Mouse (Mus musculus): ENCODE measurements around the gene Cdc25a. TPM values are rescaled to one million over a fixed set of nuclear protein-coding genes. Genes with fewer than 3 reads are reported as not detected.

Gene Cdc25a
- polyA plus RNA-seq (2015; fragmentation: Nextera tagmentation; extraction: Ambion mirVana), result 26.0 and 26.6 TPM in 2 replicates

- H3K9me3 ChIP-seq (replicated peaks; ENCODE audit: control insufficient read depth, low read length), result no peaks in the 10 kb centered on the region
- peak within 1 kb of the TSS; percentile 96 for H3K9ac ChIP-seq (ENCODE audit: low read length)
- H3K4me3 ChIP-seq (replicated peaks; ENCODE audit: low read length), result peak within 1 kb of the TSS; percentile 99
- peak; percentile 95 for ATAC-seq (ENCODE audit: insufficient read depth, low FRiP score)
- peak within 1 kb of the TSS; percentile 89 for H3K4me2 ChIP-seq (ENCODE audit: low read depth, low read length)
- peaks cover 10% of the 10 kb centered on the region; the same call in 1 of the 2 replicates for H3K36me3 ChIP-seq (ENCODE audit: control insufficient read depth, insufficient read depth, low read length)
- WGBS, result 7% methylated on average over 33 of the region's 33 CpGs
- peaks cover 19% of the 10 kb centered on the region for H3K4me1 ChIP-seq (ENCODE audit: control insufficient read depth, insufficient read depth, low read length)
- no peaks in the 10 kb centered on the region for H3K27me3 ChIP-seq (ENCODE audit: control insufficient read depth, insufficient read depth, low read length)
- H3K27ac ChIP-seq (ENCODE audit: low read length), result peak within 1 kb of the TSS; percentile 94
These were observed at the start of gene Cdc25a for GRCm38 (mm10) chr9:109874797-109875691. TSS of gene Cdc25a (plus strand) at chr9:109875579.

DNA sequence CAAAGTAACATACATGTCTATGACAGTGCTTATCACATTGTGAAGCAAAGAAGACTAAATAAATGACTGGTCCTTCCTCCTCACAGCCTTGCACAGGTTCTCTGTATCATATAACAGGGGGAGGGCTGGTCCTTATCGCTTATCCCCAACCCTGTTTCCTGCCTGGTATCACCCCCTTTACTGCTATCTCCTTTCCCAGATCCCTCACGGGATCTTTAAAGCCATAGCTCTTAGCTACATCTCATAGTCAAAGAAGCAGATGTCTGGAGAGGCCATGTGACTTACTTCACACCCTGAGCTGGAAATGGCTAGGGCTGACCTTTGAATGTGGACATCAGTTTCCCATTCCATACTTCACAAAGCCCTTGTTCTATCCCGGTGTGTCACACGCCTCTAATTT is 49.6 kb upstream of the Cdc25a start:
- no peaks in the 10 kb centered on the region for H3K36me3 ChIP-seq (ENCODE audit: control insufficient read depth, insufficient read depth, low read length)
- H3K9me3 ChIP-seq (replicated peaks; ENCODE audit: control insufficient read depth, low read length), result no peaks in the 10 kb centered on the region
- H3K4me2 ChIP-seq (ENCODE audit: low read depth, low read length), result no peak overlapping the region
- H3K9ac ChIP-seq (ENCODE audit: low read length), result no peak overlapping the region
- no peaks in the 10 kb centered on the region for H3K27me3 ChIP-seq (ENCODE audit: control insufficient read depth, insufficient read depth, low read length)
- H3K27ac ChIP-seq (ENCODE audit: low read length), result no peak overlapping the region
- no peaks in the 10 kb centered on the region for H3K4me1 ChIP-seq (ENCODE audit: control insufficient read depth, insufficient read depth, low read length)
- 67% methylated on average over 4 of the region's 4 CpGs for WGBS
- ATAC-seq (ENCODE audit: insufficient read depth, low FRiP score), result no peak
- H3K4me3 ChIP-seq (replicated peaks; ENCODE audit: low read length), result no peak overlapping the region

- H3K36me3 ChIP-seq (ENCODE audit: control insufficient read depth, insufficient read depth, low read length), result no peaks in the 10 kb centered on the region; the same call in 1 of the 2 replicates
- no peak for ATAC-seq (ENCODE audit: insufficient read depth, low FRiP score)
- 70% methylated on average over 5 of the region's 5 CpGs for WGBS
These were observed 49.2 kb upstream of the Cdc25a start for GRCm38 (mm10) chr9:109826181-109826580.

DNA sequence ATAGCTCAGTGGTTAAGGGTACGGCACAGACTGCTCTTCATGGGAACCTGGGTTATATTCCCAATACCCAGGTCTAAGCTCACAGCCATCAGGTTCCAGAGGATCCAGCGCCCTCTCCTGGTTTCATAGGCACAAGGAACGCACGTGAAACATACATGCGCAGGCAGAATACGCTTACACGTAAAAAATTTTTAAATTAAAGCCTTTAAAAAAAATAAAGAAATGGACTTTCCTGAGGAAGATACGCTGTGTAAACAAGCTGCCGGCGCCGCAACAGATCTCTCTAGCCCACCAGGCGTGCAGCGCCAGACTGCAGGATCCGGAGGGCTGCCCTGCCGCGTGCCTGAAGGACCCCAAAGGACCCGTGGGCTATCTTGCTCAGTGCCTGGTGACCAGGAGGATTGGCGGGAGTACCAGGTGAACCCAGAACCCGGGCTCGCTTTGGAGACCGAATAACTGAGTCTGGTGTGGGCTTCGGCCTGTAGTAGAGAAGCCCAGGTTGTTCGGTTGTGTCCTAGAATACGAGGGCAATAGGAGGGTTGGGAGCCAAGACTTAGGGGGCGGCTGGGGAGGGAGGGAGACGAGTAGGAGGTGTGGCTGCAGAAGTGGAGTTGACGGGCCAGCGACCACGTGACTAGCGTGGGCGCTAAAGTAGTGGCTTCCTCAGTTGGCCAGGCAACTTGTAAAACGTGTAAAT is 42.8 kb upstream of the Cdc25a start, which contains the start of gene Nme6:
Gene Nme6, plus strand, starts transcription at position 359 of the 697 bp plus-strand sequence.
- no peaks in the 10 kb centered on the region for H3K27me3 ChIP-seq (ENCODE audit: control insufficient read depth, insufficient read depth, low read length)
- no peaks in the 10 kb centered on the region; the same call in 1 of the 2 replicates for H3K36me3 ChIP-seq (ENCODE audit: control insufficient read depth, insufficient read depth, low read length)
- WGBS, result under 1% methylated on average over 32 of the region's 32 CpGs
- peak within 1 kb of the TSS; percentile 74 for H3K4me3 ChIP-seq (replicated peaks; ENCODE audit: low read length)
- ATAC-seq (ENCODE audit: insufficient read depth, low FRiP score), result peak; percentile 95
- peak within 1 kb of the TSS; percentile 93 for H3K4me2 ChIP-seq (ENCODE audit: low read depth, low read length)
- peak within 1 kb of the TSS; percentile 83 for H3K9ac ChIP-seq (ENCODE audit: low read length)
- peak within 1 kb of the TSS; percentile 77 for H3K27ac ChIP-seq (ENCODE audit: low read length)
- H3K4me1 ChIP-seq (ENCODE audit: control insufficient read depth, insufficient read depth, low read length), result peaks cover 8% of the 10 kb centered on the region; the same call in 1 of the 2 replicates
- H3K9me3 ChIP-seq (replicated peaks; ENCODE audit: control insufficient read depth, low read length), result no peaks in the 10 kb centered on the region

More at GRCm38 (mm10) chr9:109826181-109826580, 49.2 kb upstream of the Cdc25a start:
- H3K27me3 ChIP-seq (ENCODE audit: control insufficient read depth, insufficient read depth, low read length), result no peaks in the 10 kb centered on the region
- H3K9ac ChIP-seq (ENCODE audit: low read length), result no peak overlapping the region
- no peaks in the 10 kb centered on the region for H3K9me3 ChIP-seq (replicated peaks; ENCODE audit: control insufficient read depth, low read length)
- H3K4me3 ChIP-seq (replicated peaks; ENCODE audit: low read length), result no peak overlapping the region
- H3K4me2 ChIP-seq (ENCODE audit: low read depth, low read length), result no peak overlapping the region
- no peaks in the 10 kb centered on the region for H3K4me1 ChIP-seq (ENCODE audit: control insufficient read depth, insufficient read depth, low read length)
- H3K27ac ChIP-seq (ENCODE audit: low read length), result no peak overlapping the region

DNA sequence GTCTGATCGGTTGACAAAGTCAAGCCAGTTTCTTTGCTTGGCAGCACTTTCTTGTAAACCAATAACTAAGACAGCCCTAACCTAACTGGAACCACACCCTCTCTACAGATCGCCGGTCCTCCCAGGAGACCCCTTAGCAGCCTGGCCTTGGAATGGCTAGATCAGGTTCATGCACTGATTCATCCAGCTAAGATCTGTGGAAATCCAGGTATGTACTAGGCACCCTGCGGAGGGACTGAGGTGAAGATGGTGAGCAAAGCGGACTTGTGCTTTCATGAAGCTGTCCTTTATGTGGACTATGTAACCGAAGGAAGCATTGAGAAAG is 42.3 kb upstream of the Cdc25a start:
- peak overlapping the region; percentile 93 for H3K4me2 ChIP-seq (ENCODE audit: low read depth, low read length)
- no peaks in the 10 kb centered on the region for H3K27me3 ChIP-seq (ENCODE audit: control insufficient read depth, insufficient read depth, low read length)
- peaks cover 8% of the 10 kb centered on the region; the same call in 1 of the 2 replicates for H3K4me1 ChIP-seq (ENCODE audit: control insufficient read depth, insufficient read depth, low read length)
- H3K9me3 ChIP-seq (replicated peaks; ENCODE audit: control insufficient read depth, low read length), result no peaks in the 10 kb centered on the region
- H3K9ac ChIP-seq (ENCODE audit: low read length), result peak overlapping the region; percentile 83
- ATAC-seq (ENCODE audit: insufficient read depth, low FRiP score), result peak; percentile 49
- H3K27ac ChIP-seq (ENCODE audit: low read length), result peak overlapping the region; percentile 77; the same call in 1 of the 2 replicates
- H3K4me3 ChIP-seq (replicated peaks; ENCODE audit: low read length), result peak overlapping the region; percentile 74
- no peaks in the 10 kb centered on the region; the same call in 1 of the 2 replicates for H3K36me3 ChIP-seq (ENCODE audit: control insufficient read depth, insufficient read depth, low read length)
- WGBS, result 9% methylated on average over 6 of the region's 6 CpGs

- ATAC-seq (ENCODE audit: insufficient read depth, low FRiP score), result peak; percentile 21; the same call in 1 of the 2 replicates
- H3K4me3 ChIP-seq (replicated peaks; ENCODE audit: low read length), result no peak within 1 kb of the TSS
These were observed 26.0 kb upstream of the Cdc25a start, which contains the start of gene Camp for GRCm38 (mm10) chr9:109849312-109849758. TSS of gene Camp (minus strand) at chr9:109849617.

GRCm38 (mm10) chr9:109850099-109850498 is 25.3 kb upstream of the Cdc25a start:
- no peak overlapping the region for H3K4me3 ChIP-seq (replicated peaks; ENCODE audit: low read length)
- no peaks in the 10 kb centered on the region for H3K36me3 ChIP-seq (ENCODE audit: control insufficient read depth, insufficient read depth, low read length)
- no peak for ATAC-seq (ENCODE audit: insufficient read depth, low FRiP score)
- H3K27me3 ChIP-seq (ENCODE audit: control insufficient read depth, insufficient read depth, low read length), result no peaks in the 10 kb centered on the region
- H3K9ac ChIP-seq (ENCODE audit: low read length), result no peak overlapping the region
- WGBS, result 85% methylated on average over 5 of the region's 5 CpGs
- peaks cover 4% of the 10 kb centered on the region; the same call in 1 of the 2 replicates for H3K4me1 ChIP-seq (ENCODE audit: control insufficient read depth, insufficient read depth, low read length)
- H3K9me3 ChIP-seq (replicated peaks; ENCODE audit: control insufficient read depth, low read length), result no peaks in the 10 kb centered on the region
- H3K27ac ChIP-seq (ENCODE audit: low read length), result no peak overlapping the region
- H3K4me2 ChIP-seq (ENCODE audit: low read depth, low read length), result no peak overlapping the region

More at GRCm38 (mm10) chr9:109849312-109849758, 26.0 kb upstream of the Cdc25a start, which contains the start of gene Camp:
- Histone ChIP-seq H3K4me2 (ENCODE audit: low read depth, low read length) (no peak within 1 kb of the TSS), H3K9ac (ENCODE audit: low read length) (peak within 1 kb of the TSS; percentile 31), H3K27me3 (ENCODE audit: control insufficient read depth, insufficient read depth, low read length) (no peaks in the 10 kb centered on the region), H3K9me3 (replicated peaks; ENCODE audit: control insufficient read depth, low read length) (no peaks in the 10 kb centered on the region), H3K27ac (ENCODE audit: low read length) (no peak within 1 kb of the TSS), H3K4me1 (ENCODE audit: control insufficient read depth, insufficient read depth, low read length) (peaks cover 4% of the 10 kb centered on the region; the same call in 1 of the 2 replicates), H3K36me3 (ENCODE audit: control insufficient read depth, insufficient read depth, low read length) (no peaks in the 10 kb centered on the region)
- WGBS, result 41% methylated on average over 6 of the region's 6 CpGs

GRCm38 (mm10) chr9:109854341-109854740 is 21.0 kb upstream of the Cdc25a start:
- H3K4me3 ChIP-seq (replicated peaks; ENCODE audit: low read length), result no peak overlapping the region
- H3K4me1 ChIP-seq (ENCODE audit: control insufficient read depth, insufficient read depth, low read length), result peaks cover 1% of the 10 kb centered on the region; the same call in 1 of the 2 replicates
- no peak overlapping the region for H3K4me2 ChIP-seq (ENCODE audit: low read depth, low read length)
- WGBS, result 85% methylated on average over 2 of the region's 2 CpGs
- ATAC-seq (ENCODE audit: insufficient read depth, low FRiP score), result no peak
- no peaks in the 10 kb centered on the region for H3K36me3 ChIP-seq (ENCODE audit: control insufficient read depth, insufficient read depth, low read length)
- no peaks in the 10 kb centered on the region for H3K9me3 ChIP-seq (replicated peaks; ENCODE audit: control insufficient read depth, low read length)
- no peak overlapping the region for H3K9ac ChIP-seq (ENCODE audit: low read length)
- no peaks in the 10 kb centered on the region for H3K27me3 ChIP-seq (ENCODE audit: control insufficient read depth, insufficient read depth, low read length)
- no peak overlapping the region for H3K27ac ChIP-seq (ENCODE audit: low read length)

Data from stomach, embryonic 16.5 days (tissue).